Mouse (Mus musculus) liver, adult 2 months (tissue): ENCODE results near the gene Ifna15. TPM values are rescaled to one million over a fixed set of nuclear protein-coding genes. Genes with fewer than 3 reads are reported as not detected.
"Not testable (repeated sequence)": the region's sequence is repeated elsewhere in the genome, so short reads cannot be mapped to it uniquely, and the experiment has no call there.

Experiments
- DNase-seq: peaks from one replicate; pipeline ENCODE4 v3.0.0-alpha.2; 2011; ENCODE audit warnings: low read depth, low spot score; ENCODE audit errors: extremely low read depth
- H3K27ac ChIP-seq: fragments of 200-500 bp; replicated peaks from 2 replicates; pipeline ENCODE4 v1.5.1; 2012; ENCODE audit warnings: low read depth, mild to moderate bottlenecking, control low read depth, inconsistent platforms, low read length; ENCODE audit not compliant: insufficient read depth
- H3K27me3 ChIP-seq: fragments of 200-500 bp; 2 replicates; pipeline ENCODE4 v1.6.1; 2012; ENCODE audit warnings: mild to moderate bottlenecking, moderate library complexity, low read length, inconsistent platforms; ENCODE audit not compliant: control insufficient read depth, insufficient read depth
- H3K36me3 ChIP-seq: fragments of 200-500 bp; 2 replicates; pipeline ENCODE4 v1.6.1; 2012; ENCODE audit warnings: low read length, inconsistent platforms; ENCODE audit not compliant: control insufficient read depth, insufficient read depth
- H3K4me1 ChIP-seq: fragments of 200-500 bp; 2 replicates; pipeline ENCODE4 v1.6.1; 2011; ENCODE audit warnings: low read length; ENCODE audit not compliant: control insufficient read depth, insufficient read depth
- H3K4me3 ChIP-seq: fragments of 200-500 bp; 2 replicates; pipeline ENCODE4 v1.5.1; 2011; ENCODE audit warnings: low read depth, mild to moderate bottlenecking, control low read depth, low read length, moderate library complexity; ENCODE audit not compliant: insufficient read depth
- H3K79me2 ChIP-seq: fragments of 200-500 bp; 2 replicates; pipeline ENCODE4 v1.6.1; 2012; ENCODE audit warnings: inconsistent platforms, mild to moderate bottlenecking, low read length, moderate library complexity; ENCODE audit not compliant: control insufficient read depth, insufficient read depth
- H3K9ac ChIP-seq: fragments of 200-500 bp; 2 replicates; pipeline ENCODE4 v1.6.1; 2012; ENCODE audit warnings: low read depth, mild to moderate bottlenecking, control low read depth, inconsistent platforms, low read length
- CTCF ChIP-seq: fragments of 200-500 bp; IDR thresholded peaks from 2 replicates; pipeline ENCODE4 v1.5.1; 2011; ENCODE audit warnings: low read depth, low read length, control low read depth
- POLR2A ChIP-seq: fragments of 200-500 bp; IDR thresholded peaks from 2 replicates; pipeline ENCODE4 v1.6.1; 2011; ENCODE audit warnings: low read length, control low read depth; ENCODE audit not compliant: insufficient read depth; ENCODE audit errors: extremely low read depth
- WGBS: fragments of 180-500 bp; shearing (Covaris S2); methylation state at CpG from one replicate; pipeline ENCODE4 v1.1.7; 2018; 5-methylcytosine and 5-hydroxymethylcytosine counted together
- polyA plus RNA-seq: library from polyadenylated mRNA; depleted of rRNA; stranded (reverse); fragments of >200 nt; gene quantifications from 2 replicates; pipeline ENCODE4 v1.2.3, GENCODE M21; 2012; rRNA removed
- total RNA-seq: library from RNA; depleted of rRNA; stranded (reverse); fragments of >200 nt; gene quantifications from 2 replicates; pipeline ENCODE4 v1.2.3, GENCODE M21; 2014; rRNA removed

Gene Ifna15
- total RNA-seq (not detected in 2 replicates), polyA plus RNA-seq (not detected in 2 replicates)

GRCm38 (mm10) chr4:88558145-88558544, at the start of gene Ifna15:
Gene Ifna15, minus strand, starts transcription at chr4:88558245.
- not testable (repeated sequence) for H3K27ac ChIP-seq, H3K36me3 ChIP-seq, H3K27me3 ChIP-seq, H3K79me2 ChIP-seq, H3K4me3 ChIP-seq, H3K4me1 ChIP-seq, H3K9ac ChIP-seq, DNase-seq

DNA sequence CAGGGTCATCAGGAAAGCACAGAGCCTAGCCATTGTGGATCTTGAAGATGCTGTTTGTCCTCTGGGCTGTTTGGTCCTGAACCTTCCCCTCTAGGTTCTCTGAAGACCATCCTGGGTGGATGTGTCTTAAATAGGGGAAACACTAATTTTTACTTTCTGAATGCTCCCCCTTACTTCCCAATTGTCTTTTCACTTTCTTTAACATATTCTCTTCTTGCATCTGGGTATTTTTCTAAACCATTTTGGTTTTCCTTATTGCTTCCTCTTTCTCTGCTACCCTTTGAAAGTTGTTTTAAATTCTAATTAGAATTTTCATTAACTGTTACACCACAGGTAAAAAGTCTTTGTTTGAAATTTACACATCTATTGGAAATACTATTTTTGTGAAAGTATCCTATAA, 45.2 kb upstream of the Ifna15 start, which contains the start of gene Ifna12:
Gene Ifna12, minus strand, starts transcription at position 101 of the 400 bp plus-strand sequence.
- no peak within 1 kb of the TSS for H3K9ac ChIP-seq
- H3K4me1 ChIP-seq = no peaks in the 10 kb centered on the region
- no peaks in the 10 kb centered on the region for H3K36me3 ChIP-seq
- H3K27ac ChIP-seq = no peak within 1 kb of the TSS
- DNase-seq = no peak
- H3K27me3 ChIP-seq = no peaks in the 10 kb centered on the region
- H3K79me2 ChIP-seq = no peaks in the 10 kb centered on the region
- H3K4me3 ChIP-seq = no peak within 1 kb of the TSS
- no peak for TF ChIP-seq POLR2A
- no peak for TF ChIP-seq CTCF

DNA sequence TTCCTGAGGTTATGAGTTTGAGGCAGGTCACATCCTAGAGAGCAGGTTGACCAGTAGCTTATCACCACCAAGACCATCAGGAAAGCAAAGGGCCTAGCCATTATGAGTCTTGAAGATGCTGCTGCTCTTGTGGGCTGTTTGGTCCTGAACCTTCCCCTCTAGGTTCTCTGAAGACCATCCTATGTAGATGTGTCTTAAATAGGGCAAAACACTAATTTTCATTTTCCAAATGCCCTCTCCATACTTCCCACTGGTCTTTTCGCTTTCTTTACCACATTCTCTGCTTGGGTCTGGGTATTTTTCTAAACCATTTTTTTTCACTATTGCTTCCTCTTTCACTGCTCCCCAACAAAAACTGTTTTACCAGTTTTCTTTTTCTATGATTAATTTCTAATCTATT, 34.2 kb upstream of the Ifna15 start, which contains the start of gene Ifna9:
Gene Ifna9, minus strand, starts transcription at position 101 of the 400 bp plus-strand sequence.
- Histone ChIP-seq H3K4me3 (no peak within 1 kb of the TSS), H3K27me3 (no peaks in the 10 kb centered on the region), H3K79me2 (no peaks in the 10 kb centered on the region), H3K4me1 (no peaks in the 10 kb centered on the region), H3K9ac (no peak within 1 kb of the TSS), H3K36me3 (no peaks in the 10 kb centered on the region), H3K27ac (no peak within 1 kb of the TSS)
- TF ChIP-seq CTCF (no peak), POLR2A (no peak)
- no peak for DNase-seq
- 77% methylated on average over 1 of the region's 1 CpGs for WGBS

DNA sequence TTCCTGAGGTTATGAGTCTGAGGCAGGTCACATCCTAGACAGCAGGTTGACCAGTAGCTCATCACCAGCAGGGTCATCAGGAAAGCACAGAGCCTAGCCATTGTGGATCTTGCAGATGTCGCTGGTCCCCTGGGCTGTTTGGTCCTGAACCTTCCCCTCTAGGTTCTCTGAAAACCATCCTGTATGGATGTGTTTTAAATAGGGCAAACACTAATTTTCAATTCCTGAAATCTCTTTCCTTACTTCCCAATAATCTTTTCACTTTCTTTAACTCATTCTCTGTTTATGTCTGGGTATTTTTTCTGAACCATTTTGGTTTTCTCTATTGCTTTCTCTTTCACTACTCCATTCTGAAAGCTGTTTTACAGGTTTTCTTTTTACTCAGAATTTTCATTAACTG, 13.7 kb upstream of the Ifna15 start, which contains the start of gene Ifna14:
Gene Ifna14, minus strand, starts transcription at position 101 of the 400 bp plus-strand sequence.
- H3K79me2 ChIP-seq = no peaks in the 10 kb centered on the region
- H3K9ac ChIP-seq = no peak within 1 kb of the TSS
- H3K27me3 ChIP-seq = no peaks in the 10 kb centered on the region
- H3K27ac ChIP-seq = no peak within 1 kb of the TSS
- WGBS = 87% methylated on average over 1 of the region's 1 CpGs
- TF ChIP-seq CTCF (no peak), POLR2A (no peak)
- H3K36me3 ChIP-seq = no peaks in the 10 kb centered on the region
- no peak for DNase-seq
- no peak within 1 kb of the TSS for H3K4me3 ChIP-seq
- H3K4me1 ChIP-seq = no peaks in the 10 kb centered on the region

- no peaks in the 10 kb centered on the region for H3K79me2 ChIP-seq
- H3K4me3 ChIP-seq = no peak overlapping the region
- TF ChIP-seq CTCF (no peak), POLR2A (no peak)
- no peaks in the 10 kb centered on the region for H3K4me1 ChIP-seq
- H3K27me3 ChIP-seq = no peaks in the 10 kb centered on the region
- 95% methylated on average over 1 of the region's 1 CpGs for WGBS
- no peaks in the 10 kb centered on the region for H3K36me3 ChIP-seq
- no peak overlapping the region for H3K27ac ChIP-seq
- no peak for DNase-seq
- H3K9ac ChIP-seq = no peak overlapping the region
Observed at GRCm38 (mm10) chr4:88561791-88562190, 3.7 kb upstream of the Ifna15 start.

DNA sequence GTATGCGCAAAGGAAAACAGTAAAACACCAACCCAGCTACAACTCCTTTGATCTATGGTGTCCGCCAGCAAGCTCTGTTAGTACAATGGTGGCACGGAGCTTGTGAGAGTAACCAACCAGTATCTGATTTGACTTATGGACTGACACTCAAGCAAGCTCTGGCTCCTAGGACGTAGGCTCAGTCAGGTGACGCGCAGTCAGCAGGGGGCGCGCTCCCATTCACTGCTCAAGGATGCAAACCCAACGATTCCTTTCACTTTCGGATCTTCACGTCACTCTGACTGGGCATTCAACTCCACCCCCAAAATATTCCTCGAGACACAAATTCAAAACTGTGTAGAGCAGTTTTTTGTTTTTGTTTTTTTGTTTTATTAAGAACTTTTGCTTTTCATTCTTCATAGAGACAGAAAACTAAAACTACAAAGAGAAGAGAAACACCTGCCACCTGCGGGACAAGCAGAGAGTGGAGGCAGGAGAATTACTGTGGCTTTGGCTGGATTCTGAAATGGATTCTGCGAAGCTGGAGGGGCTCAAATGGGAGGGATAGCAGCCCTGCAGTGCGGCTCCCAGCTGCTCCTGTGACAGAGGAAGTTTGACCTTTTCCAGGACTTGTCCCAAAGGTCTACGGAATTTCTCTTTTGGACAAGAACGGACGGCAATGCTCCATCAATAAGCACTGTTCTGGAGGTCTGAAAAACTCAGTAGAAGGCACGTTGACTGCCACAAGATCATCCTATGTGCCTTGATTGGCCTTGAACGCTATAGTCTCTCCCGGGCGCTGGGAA, 7.7 kb downstream of the Ifna15 start:
- Histone ChIP-seq H3K4me3 (peak overlapping the region; percentile 40), H3K79me2 (no peaks in the 10 kb centered on the region), H3K9ac (peak overlapping the region; percentile 17; the same call in 1 of the 2 replicates), H3K27me3 (no peaks in the 10 kb centered on the region), H3K4me1 (peaks cover 2% of the 10 kb centered on the region; the same call in 1 of the 2 replicates), H3K36me3 (no peaks in the 10 kb centered on the region), H3K27ac (no peak overlapping the region)
- 16% methylated on average over 22 of the region's 22 CpGs for WGBS
- TF ChIP-seq POLR2A (no peak), CTCF (peak; percentile 97)
- DNase-seq = peak; percentile 87
